Mouse (Mus musculus) cerebellum, adult 8-10 months (tissue): ENCODE data around the gene Enc1.
A peak's percentile ranks its signal among the peaks of the same experiment; 100 is the strongest.
"Not testable (repeated sequence)": the region's sequence is repeated elsewhere in the genome, so short reads cannot be mapped to it uniquely, and the experiment has no call there.

Source experiments
- DNase-seq: peaks from one replicate; pipeline ENCODE4 v3.0.0; 2022

The Enc1 gene

DNA sequence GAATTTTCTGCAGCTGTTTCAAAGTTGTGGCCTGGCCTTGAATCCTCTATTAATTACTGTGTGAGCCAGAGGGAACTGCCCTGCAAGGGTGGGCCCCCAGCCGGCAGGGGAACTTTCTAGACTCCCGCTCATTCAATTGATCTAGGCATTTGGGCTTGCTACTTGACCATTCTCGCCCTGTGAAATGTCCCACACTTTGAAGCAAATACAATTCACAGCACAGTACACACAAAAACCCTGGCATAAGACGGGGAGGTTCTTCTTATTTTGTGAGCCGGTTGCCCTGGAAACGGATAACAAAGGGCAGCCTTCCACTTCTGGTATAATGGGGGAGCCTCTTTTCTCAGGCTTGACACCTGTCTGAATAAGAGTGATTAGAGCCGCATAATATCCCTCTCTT, 11.6 kb downstream of the Enc1 start:
- no peak for DNase-seq

DNA sequence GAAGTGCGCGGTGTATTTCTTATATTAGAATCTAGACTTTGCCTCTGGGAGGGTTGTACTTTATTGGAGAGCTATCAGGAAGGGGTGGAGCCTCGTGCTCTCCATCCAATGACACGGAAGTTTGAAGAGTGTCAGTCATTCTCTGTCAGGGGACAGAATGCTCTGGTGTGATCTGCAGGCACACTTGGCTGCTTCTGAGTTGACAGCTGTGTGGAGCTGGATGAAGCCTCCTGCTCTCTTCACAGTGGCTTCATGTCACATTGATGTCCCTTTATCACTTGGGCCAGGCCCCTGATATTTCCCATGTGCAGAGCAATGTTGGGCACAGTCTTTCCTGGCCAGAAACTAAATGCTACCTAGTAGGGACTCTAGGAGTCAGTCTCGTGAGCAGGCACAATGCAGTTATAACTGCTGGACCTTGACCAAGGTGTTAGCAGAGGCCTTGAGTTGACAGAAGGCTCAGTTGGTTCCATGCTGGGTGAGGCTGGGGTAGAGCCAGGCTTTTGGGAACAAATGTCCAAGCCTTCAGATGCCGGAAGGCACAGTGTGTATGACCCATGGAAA, 12.6 kb downstream of the Enc1 start:
- peak; percentile 47 for DNase-seq

- DNase-seq, result no peak
Observed at GRCm38 (mm10) chr13:97253994-97254393, 13.1 kb downstream of the Enc1 start.

GRCm38 (mm10) chr13:97254564-97255164, 13.8 kb downstream of the Enc1 start:
- no peak for DNase-seq

GRCm38 (mm10) chr13:97255976-97256848, 15.3 kb downstream of the Enc1 start:
- no peak for DNase-seq

- no peak for DNase-seq
Observed at GRCm38 (mm10) chr13:97256849-97257379, 16.0 kb downstream of the Enc1 start.

GRCm38 (mm10) chr13:97259271-97259670, 18.4 kb downstream of the Enc1 start:
- DNase-seq, result no peak

DNA sequence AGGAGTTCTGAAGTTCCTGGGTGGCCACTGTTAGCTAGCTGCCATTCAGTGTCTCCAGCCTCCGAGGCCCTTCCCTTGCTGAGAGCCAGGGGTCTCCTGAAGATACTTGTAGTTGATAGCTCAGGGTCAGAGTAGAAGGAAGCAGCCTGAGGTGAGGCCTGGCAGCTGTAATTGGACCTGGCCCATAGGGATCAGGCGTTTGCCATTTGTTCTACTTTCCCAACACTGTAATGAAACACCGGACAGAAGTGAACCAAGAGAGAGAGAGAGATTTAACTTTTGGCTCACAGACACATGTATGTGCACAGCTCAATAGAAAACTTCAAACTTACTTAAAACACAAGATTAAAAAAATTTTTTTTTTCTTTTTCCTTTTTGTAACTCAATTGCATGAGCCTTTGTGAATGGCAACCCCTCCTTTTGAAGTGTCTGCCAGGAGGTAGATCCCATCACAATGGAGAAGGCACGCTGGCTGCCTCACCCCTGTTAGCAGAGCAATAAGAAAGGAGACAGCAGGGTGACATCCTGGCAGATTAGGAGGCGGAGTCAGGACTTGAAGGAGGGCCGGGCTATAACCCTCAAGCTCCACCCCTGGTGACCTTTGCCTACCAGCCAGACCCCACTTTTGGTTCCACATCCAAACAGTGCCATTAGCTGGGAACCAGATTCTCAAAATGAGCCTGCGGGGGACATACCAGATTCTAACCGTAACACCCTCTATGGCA, 19.7 kb downstream of the Enc1 start:
- DNase-seq, result no peak

DNA sequence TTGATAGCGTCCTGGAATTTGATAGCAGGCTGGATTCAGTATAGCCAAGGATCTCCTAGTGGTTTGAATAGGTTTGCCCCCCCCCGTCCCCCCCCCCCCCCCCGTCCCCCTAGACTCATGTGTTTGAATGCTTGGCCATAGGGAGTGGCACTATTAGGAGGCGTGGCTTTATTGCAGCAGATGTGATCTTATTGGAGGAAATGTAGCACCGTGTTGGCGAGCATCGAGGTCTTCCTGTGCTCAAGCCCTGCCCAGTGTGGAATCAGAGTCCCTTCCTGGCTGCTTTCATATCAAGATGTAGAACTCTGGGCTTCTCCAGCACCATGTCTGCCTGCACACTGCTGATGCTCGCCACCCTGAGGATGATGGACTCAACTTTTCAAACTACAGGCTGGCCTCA, 20.6 kb downstream of the Enc1 start:
- DNase-seq, result no peak

DNA sequence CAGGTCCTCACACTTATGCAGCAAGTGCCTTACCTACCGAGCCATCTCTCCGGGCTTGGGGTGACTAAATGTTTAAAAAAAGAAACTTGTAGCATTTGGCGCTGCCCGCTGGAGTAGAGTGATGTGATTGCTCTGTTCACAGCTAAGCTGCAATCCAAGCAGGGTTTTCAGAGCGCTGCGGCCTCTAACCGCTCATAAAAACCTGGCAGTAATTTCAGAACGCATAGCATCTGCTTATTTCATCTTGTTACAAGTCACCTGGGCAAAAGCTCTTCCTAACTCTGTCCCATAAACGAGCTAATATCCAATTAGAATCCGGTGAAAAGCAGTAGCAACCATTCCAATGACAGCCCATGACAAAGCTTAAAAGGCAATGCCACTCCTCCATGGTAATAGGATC, 21.8 kb downstream of the Enc1 start:
- DNase-seq, result no peak

DNA sequence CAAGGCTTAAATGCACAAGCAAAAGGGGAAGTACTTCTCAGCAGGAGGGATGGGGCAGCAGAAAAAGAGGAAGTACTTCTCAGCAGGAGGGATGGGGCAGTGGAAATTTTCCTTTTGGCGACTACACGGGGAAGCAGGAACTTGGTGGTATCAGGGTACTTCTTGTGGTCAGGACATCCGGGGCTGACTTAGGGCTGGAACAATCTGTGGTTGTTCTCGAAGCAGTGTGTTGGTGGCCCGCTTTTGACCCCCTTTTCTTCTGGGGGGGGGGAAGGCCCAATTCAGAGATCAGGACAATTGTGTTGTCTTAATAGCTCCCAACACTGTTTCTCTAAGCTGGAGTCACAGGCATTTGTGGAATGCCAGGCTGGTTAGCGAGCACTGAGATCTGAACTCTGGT, 24.6 kb downstream of the Enc1 start:
- DNase-seq, result not testable (repeated sequence)

DNA sequence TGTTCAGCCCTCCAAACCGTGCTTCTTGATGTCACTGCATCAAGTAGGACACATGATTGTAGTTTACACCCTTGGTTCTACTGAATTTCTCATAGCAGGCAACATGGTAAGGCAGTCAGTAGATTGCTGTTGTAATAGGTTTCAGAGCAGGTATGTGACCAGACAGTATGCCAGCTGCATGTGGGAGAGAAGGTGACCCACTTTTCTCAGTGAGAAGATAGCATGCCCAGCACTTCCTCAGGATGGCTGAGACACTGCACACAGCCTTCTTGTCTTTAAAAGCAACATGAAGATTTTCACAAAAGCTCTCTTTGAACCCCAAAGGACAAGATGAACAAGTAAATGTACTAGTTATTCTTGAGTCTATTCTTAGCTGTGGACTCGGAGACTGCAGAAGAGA, 29.8 kb downstream of the Enc1 start:
- DNase-seq, result no peak

GRCm38 (mm10) chr13:97271641-97272040, 30.7 kb downstream of the Enc1 start:
- DNase-seq, result no peak

GRCm38 (mm10) chr13:97274757-97275156, 33.9 kb downstream of the Enc1 start:
- DNase-seq, result no peak

DNA sequence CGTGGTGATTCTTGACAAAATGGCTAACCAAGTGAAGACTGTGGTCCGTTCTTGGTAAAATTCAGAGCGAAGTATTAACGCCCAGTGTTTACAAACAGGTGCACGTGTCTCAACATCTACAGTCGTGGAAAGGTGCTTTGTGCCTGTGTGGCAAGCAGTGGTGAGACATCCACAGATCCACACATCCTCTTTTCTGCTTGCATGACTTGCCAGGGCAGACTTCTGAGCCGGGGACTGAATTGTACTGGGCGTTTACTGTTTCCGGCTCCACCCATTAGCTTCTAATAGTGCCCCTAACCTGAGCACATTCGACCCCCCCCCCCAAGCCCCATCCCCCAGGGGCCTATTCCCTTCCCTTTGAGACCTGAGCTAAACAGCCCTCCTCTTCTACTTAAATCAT, 34.6 kb downstream of the Enc1 start:
- no peak for DNase-seq

GRCm38 (mm10) chr13:97282051-97282910, 41.4 kb downstream of the Enc1 start:
- DNase-seq, result no peak

DNA sequence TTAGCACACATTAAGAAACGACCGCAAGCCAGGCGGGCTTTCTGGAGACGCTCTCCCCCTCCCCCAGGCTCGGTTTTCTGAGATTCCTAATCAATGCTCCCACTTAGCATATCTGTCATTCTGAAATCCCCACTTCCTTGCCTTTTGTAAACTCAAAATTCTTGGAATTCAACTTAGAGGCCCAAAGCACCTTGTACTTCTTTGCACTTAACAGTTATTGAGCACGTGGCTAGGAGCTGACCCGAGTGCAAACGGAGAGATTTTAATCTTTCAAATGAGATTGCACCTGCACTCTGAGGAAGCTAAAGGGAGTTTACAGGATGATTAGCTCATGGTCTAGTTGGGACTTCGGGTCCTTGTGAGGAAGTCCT, 42.0 kb downstream of the Enc1 start:
- DNase-seq, result no peak

DNA sequence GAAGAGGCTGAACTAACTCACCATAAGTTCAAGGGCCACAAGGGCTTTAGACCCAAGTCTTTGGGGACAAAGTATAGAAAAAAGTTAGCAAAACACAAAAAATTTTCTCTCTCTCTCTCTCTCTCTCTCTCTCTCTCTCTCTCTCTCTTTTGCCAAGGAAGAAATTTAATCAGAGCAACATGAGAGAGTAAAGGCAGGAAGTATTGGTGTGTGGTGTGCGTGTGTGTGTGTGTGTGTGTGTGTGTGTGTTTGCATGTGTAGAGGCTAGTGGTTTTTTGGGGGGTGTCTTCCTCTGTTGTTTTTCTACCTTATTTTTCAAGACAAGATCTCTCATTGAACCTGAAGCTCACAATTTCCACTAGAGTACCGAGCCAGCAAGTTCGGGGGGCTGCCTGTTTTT, 46.1 kb downstream of the Enc1 start:
- no peak for DNase-seq

- DNase-seq, result no peak
Observed at GRCm38 (mm10) chr13:97290747-97291146, 49.8 kb downstream of the Enc1 start.

DNA sequence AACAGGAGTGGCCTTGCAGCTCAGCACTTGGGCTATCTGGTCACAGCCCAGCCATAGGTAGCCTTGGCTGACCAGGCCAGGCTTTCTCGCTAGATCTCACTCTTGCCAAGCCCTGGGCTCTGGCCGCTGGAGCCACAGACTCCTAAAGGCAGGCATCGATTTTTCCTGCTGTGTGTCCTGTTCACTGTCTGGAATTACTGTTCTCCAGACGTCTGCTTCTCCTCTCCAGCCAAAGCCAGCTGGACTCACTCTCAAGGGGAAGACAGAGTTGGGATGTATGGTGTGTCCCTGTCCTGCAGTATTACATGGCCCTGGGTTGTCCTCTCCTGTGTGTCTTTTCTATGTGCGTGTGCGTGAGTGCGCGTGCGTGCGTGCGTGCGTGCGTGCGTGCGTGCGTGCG, 50.4 kb downstream of the Enc1 start:
- no peak for DNase-seq

- DNase-seq, result no peak
Observed at GRCm38 (mm10) chr13:97292026-97292425, 51.1 kb downstream of the Enc1 start.
